Comparison of ENCODE assay signal across 12 mouse cellular contexts in the genomic region with DNA sequence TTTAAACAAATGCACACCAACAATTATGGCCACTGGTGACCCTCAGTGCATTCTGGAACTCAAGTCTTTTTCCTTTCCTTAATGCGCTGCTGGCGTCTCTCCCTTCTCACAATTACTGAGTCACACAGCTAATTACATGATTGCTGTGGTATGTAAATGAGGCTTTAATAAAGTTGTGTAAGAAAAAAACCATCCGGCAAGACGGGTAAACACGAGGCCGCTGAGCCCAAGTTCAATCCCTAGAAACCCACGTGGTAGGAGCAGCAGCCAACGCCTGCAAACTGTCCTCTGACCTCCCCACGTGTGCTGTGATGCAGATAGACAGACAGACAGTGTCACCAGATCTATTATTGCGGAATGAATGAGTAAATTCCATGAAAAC. TPM values are rescaled to one million over a fixed set of nuclear protein-coding genes. Genes with fewer than 3 reads are reported as not detected.
DNase-seq lines count a peak whose midpoint lies in the region; ATAC-seq and TF ChIP-seq lines count a peak whose summit lies in the region.
"Had no signal": no experiment of that assay in that cellular context is flagged by ENCODE, and none has a peak within 500 bp of the region (broad histone marks: within the 10 kb centered on the region; RNA-seq: fewer than 3 reads in every experiment).

No protein-coding gene starts in this region.

- 55% methylated on average over 10 of the region's 10 CpGs for WGBS in intestine, postnatal 0 days
- WGBS in intestine, embryonic 15.5 days: 70% methylated on average over 10 of the region's 10 CpGs
- WGBS in embryonic facial prominence, embryonic 12.5 days: 34% methylated on average over 10 of the region's 10 CpGs
- WGBS in hindbrain, embryonic 16.5 days: 45% methylated on average over 10 of the region's 10 CpGs
- WGBS in thymus, adult 2 months: 95% methylated on average over 10 of the region's 10 CpGs

- no peak overlapping the region for H3K4me3 ChIP-seq in intestine, postnatal 0 days (ENCODE audit: low read depth, low read length)
- no peak overlapping the region for H3K4me3 ChIP-seq in intestine, embryonic 15.5 days (replicated peaks)
- no peak overlapping the region for H3K4me3 ChIP-seq in embryonic facial prominence, embryonic 12.5 days
- no peak overlapping the region for H3K4me3 ChIP-seq in hindbrain, embryonic 16.5 days (ENCODE audit: low read length)
- H3K4me3 ChIP-seq in thymus, adult 2 months (ENCODE audit: control insufficient read depth, insufficient read depth, low read length): no peak overlapping the region
- H3K4me3 ChIP-seq: gastrocnemius, adult 2 months; left cerebral cortex, adult 2 months had no signal

- no peak overlapping the region; the same call in 1 of the 2 replicates for H3K27ac ChIP-seq in intestine, postnatal 0 days (ENCODE audit: low read depth, low read length)
- H3K27ac ChIP-seq in intestine, embryonic 15.5 days: no peak overlapping the region
- peak overlapping the region; percentile 84 for H3K27ac ChIP-seq in embryonic facial prominence, embryonic 12.5 days
- H3K27ac ChIP-seq in hindbrain, embryonic 16.5 days (ENCODE audit: low read depth, low read length): no peak overlapping the region
- H3K27ac ChIP-seq in thymus, adult 2 months (ENCODE audit: control insufficient read depth, insufficient read depth, low read length): no peak overlapping the region
- H3K27ac ChIP-seq: gastrocnemius, adult 2 months; left cerebral cortex, adult 2 months; macrophage had no signal

- H3K36me3 ChIP-seq in intestine, postnatal 0 days (ENCODE audit: control insufficient read depth, insufficient read depth): no peaks in the 10 kb centered on the region
- no peaks in the 10 kb centered on the region for H3K36me3 ChIP-seq in intestine, embryonic 15.5 days
- no peaks in the 10 kb centered on the region for H3K36me3 ChIP-seq in embryonic facial prominence, embryonic 12.5 days
- H3K36me3 ChIP-seq in hindbrain, embryonic 16.5 days (ENCODE audit: control insufficient read depth, insufficient read depth, low read length): no peaks in the 10 kb centered on the region
- H3K36me3 ChIP-seq in thymus, adult 2 months (ENCODE audit: control insufficient read depth, insufficient read depth, low read length): no peaks in the 10 kb centered on the region

- no peak for TF ChIP-seq CTCF in intestine, postnatal 0 days (IDR thresholded peaks at IDR 0.05; ENCODE audit: low read depth)
- TF ChIP-seq CTCF in thymus, adult 2 months (IDR thresholded peaks at IDR 0.05; ENCODE audit: borderline replicate concordance, control insufficient read depth, extremely low read depth, insufficient read depth, low read length, poor library complexity): no peak

- no peaks in the 10 kb centered on the region for H3K9me3 ChIP-seq in intestine, postnatal 0 days (ENCODE audit: control insufficient read depth)
- no peaks in the 10 kb centered on the region for H3K9me3 ChIP-seq in intestine, embryonic 15.5 days
- H3K9me3 ChIP-seq in embryonic facial prominence, embryonic 12.5 days: no peaks in the 10 kb centered on the region
- no peaks in the 10 kb centered on the region for H3K9me3 ChIP-seq in hindbrain, embryonic 16.5 days (ENCODE audit: control insufficient read depth, low read length)

- H3K4me2 ChIP-seq in intestine, postnatal 0 days (replicated peaks; ENCODE audit: low read depth): 0 out of 2 replicates have a peak overlapping the region, but pooled peaks have one; percentile 3
- H3K4me2 ChIP-seq in intestine, embryonic 15.5 days (replicated peaks): no peak overlapping the region
- H3K4me2 ChIP-seq in embryonic facial prominence, embryonic 12.5 days (replicated peaks): no peak overlapping the region
- no peak overlapping the region; the same call in 1 of the 2 replicates for H3K4me2 ChIP-seq in hindbrain, embryonic 16.5 days (ENCODE audit: low read length)

- no peak for TF ChIP-seq POLR2A in thymus, adult 2 months (IDR thresholded peaks at IDR 0.05; ENCODE audit: control insufficient read depth, extremely low read depth, insufficient read depth, low read length, poor library complexity)

- no peak for ATAC-seq in intestine, postnatal 0 days
- ATAC-seq in intestine, embryonic 15.5 days: no peak
- no peak for ATAC-seq in embryonic facial prominence, embryonic 12.5 days (ENCODE audit: insufficient number of reproducible peaks, insufficient read depth, low FRiP score, low TSS enrichment)
- ATAC-seq in hindbrain, embryonic 16.5 days: peak; percentile 60
- no peak for ATAC-seq in erythroid progenitor cell, adult 5-6 weeks (replicated peaks; ENCODE audit: low FRiP score, poor library complexity, severe bottlenecking)
- ATAC-seq: CD4-positive, CD25-positive, alpha-beta regulatory T cell, adult 4 months had no signal

- H3K27me3 ChIP-seq in intestine, postnatal 0 days (replicated peaks; ENCODE audit: control insufficient read depth, insufficient read depth, low read length): no peaks in the 10 kb centered on the region
- no peaks in the 10 kb centered on the region for H3K27me3 ChIP-seq in intestine, embryonic 15.5 days (replicated peaks)
- H3K27me3 ChIP-seq in embryonic facial prominence, embryonic 12.5 days: no peaks in the 10 kb centered on the region
- no peaks in the 10 kb centered on the region; the same call in 1 of the 2 replicates for H3K27me3 ChIP-seq in hindbrain, embryonic 16.5 days (replicated peaks; ENCODE audit: control insufficient read depth, insufficient read depth, low read length)
- no peaks in the 10 kb centered on the region for H3K27me3 ChIP-seq in thymus, adult 2 months (ENCODE audit: control insufficient read depth, insufficient read depth, low read length)

- H3K4me1 ChIP-seq in intestine, postnatal 0 days (replicated peaks; ENCODE audit: control insufficient read depth, insufficient read depth, low read length): no peaks in the 10 kb centered on the region
- H3K4me1 ChIP-seq in intestine, embryonic 15.5 days (replicated peaks): 0 out of 2 replicates have a peak, but pooled peaks cover 8% of the 10 kb centered on the region
- peaks cover 46% of the 10 kb centered on the region for H3K4me1 ChIP-seq in embryonic facial prominence, embryonic 12.5 days
- no peaks in the 10 kb centered on the region; the same call in none of the 2 replicates for H3K4me1 ChIP-seq in hindbrain, embryonic 16.5 days (ENCODE audit: control insufficient read depth, insufficient read depth, low read depth, low read length)
- no peaks in the 10 kb centered on the region for H3K4me1 ChIP-seq in thymus, adult 2 months (replicated peaks; ENCODE audit: control insufficient read depth, insufficient read depth, low read length)

- DNase-seq in lung, postnatal 36 days: peak; percentile 27
- no peak for DNase-seq in thymus, adult 2 months
- no peak for DNase-seq in retina, postnatal 1 day
- DNase-seq: gastrocnemius, adult 2 months had no signal

- H3K9ac ChIP-seq in intestine, postnatal 0 days (ENCODE audit: low read depth, low read length): no peak overlapping the region
- no peak overlapping the region for H3K9ac ChIP-seq in intestine, embryonic 15.5 days
- no peak overlapping the region for H3K9ac ChIP-seq in embryonic facial prominence, embryonic 12.5 days
- H3K9ac ChIP-seq in hindbrain, embryonic 16.5 days (ENCODE audit: low read depth, low read length): no peak overlapping the region

RNA-seq across cellular contexts. Expression of a gene that starts 58.9 kb away (rescaled TPM):
- polyA plus RNA-seq in intestine, postnatal 0 days (2015; fragmentation: Nextera tagmentation; extraction: Ambion mirVana): 11.3 and 12.2 TPM in 2 replicates
- 15.3 and 18.1 TPM in 2 replicates for polyA plus RNA-seq in intestine, embryonic 15.5 days (2015; fragmentation: Nextera tagmentation; extraction: Ambion mirVana)
- polyA plus RNA-seq in embryonic facial prominence, embryonic 12.5 days (2016; fragmentation: Nextera tagmentation; extraction: Ambion mirVana): 26.2 and 28.9 TPM in 2 replicates
- 28.3 and 28.5 TPM in 2 replicates for polyA plus RNA-seq in hindbrain, embryonic 16.5 days (2015; fragmentation: Nextera tagmentation; extraction: Ambion mirVana)
- total RNA-seq in erythroid progenitor cell, adult 5-6 weeks (2015; ENCODE audit: low replicate concordance): 0.42 and 0.72 TPM in 2 replicates
- 2.7 and 7.8 TPM in 2 replicates for total RNA-seq in erythroid progenitor cell, adult 5-6 weeks (2017; ENCODE audit: low replicate concordance)
- polyA plus RNA-seq in thymus, adult 2 months (2012; rRNA removed): 9.0 and 9.6 TPM in 2 replicates
